Mouse (Mus musculus) midbrain, embryonic 16.5 days (tissue): ENCODE results near the gene Tmem129. TPM values are rescaled to one million over a fixed set of nuclear protein-coding genes. Genes with fewer than 3 reads are reported as not detected.

ENCODE experiments used
- ATAC-seq: fragments of 200-750 bp; cut with Nextera tagmentation; 2 replicates; pipeline ENCODE4 v1.8.0; 2017; ENCODE audit warnings: moderate TSS enrichment
- H3K27ac ChIP-seq: fragments of 300-500 bp; sonication (generic); 2 replicates; pipeline ENCODE4 v1.5.1; 2014; ENCODE audit warnings: mild to moderate bottlenecking, low read length, mixed read lengths
- H3K27me3 ChIP-seq: fragments of 300-500 bp; sonication (generic); 2 replicates; pipeline ENCODE4 v1.6.1; 2014; ENCODE audit warnings: low read depth, low read length, mixed read lengths; ENCODE audit not compliant: control insufficient read depth, insufficient read depth
- H3K36me3 ChIP-seq: fragments of 300-500 bp; sonication (generic); 2 replicates; pipeline ENCODE4 v1.6.1; 2014; ENCODE audit warnings: mild to moderate bottlenecking, low read length, moderate library complexity, mixed read lengths; ENCODE audit not compliant: control insufficient read depth, insufficient read depth
- H3K4me1 ChIP-seq: fragments of 300-500 bp; sonication (generic); 2 replicates; pipeline ENCODE4 v1.6.1; 2014; ENCODE audit warnings: mild to moderate bottlenecking, low read length, mixed read lengths; ENCODE audit not compliant: control insufficient read depth, insufficient read depth
- H3K4me2 ChIP-seq: fragments of 300-500 bp; sonication (generic); 2 replicates; pipeline ENCODE4 v1.6.1; 2014; ENCODE audit warnings: mild to moderate bottlenecking, low read length, mixed read lengths
- H3K4me3 ChIP-seq: fragments of 300-500 bp; sonication (generic); 2 replicates; pipeline ENCODE4 v1.5.1; 2014; ENCODE audit warnings: low read depth, mild to moderate bottlenecking, low read length, moderate library complexity, mixed read lengths
- H3K9ac ChIP-seq: fragments of 300-500 bp; sonication (generic); 2 replicates; pipeline ENCODE4 v1.6.1; 2014; ENCODE audit warnings: low read depth, low read length, mixed read lengths
- H3K9me3 ChIP-seq: fragments of 300-500 bp; sonication (generic); replicated peaks from 2 replicates; pipeline ENCODE4 v1.6.1; 2014; ENCODE audit warnings: mild to moderate bottlenecking, low read length, mixed read lengths; ENCODE audit not compliant: control insufficient read depth, poor library complexity, severe bottlenecking
- WGBS: fragments of 180-500 bp; shearing (Covaris S2); extraction: QIAGEN DNeasy Blood & Tissue Kit; methylation state at CpG from one replicate; pipeline ENCODE4 v1.1.7; 2014; 5-methylcytosine and 5-hydroxymethylcytosine counted together
- polyA plus RNA-seq: library from polyadenylated mRNA; unstranded; fragments of >200 nt; fragmentation: Nextera tagmentation; extraction: Ambion mirVana; gene quantifications from 2 replicates; pipeline ENCODE4 v1.2.1, GENCODE M21; 2015

Gene Tmem129
- polyA plus RNA-seq, 1 experiment from 2014 or later, result 29.7 TPM

DNA sequence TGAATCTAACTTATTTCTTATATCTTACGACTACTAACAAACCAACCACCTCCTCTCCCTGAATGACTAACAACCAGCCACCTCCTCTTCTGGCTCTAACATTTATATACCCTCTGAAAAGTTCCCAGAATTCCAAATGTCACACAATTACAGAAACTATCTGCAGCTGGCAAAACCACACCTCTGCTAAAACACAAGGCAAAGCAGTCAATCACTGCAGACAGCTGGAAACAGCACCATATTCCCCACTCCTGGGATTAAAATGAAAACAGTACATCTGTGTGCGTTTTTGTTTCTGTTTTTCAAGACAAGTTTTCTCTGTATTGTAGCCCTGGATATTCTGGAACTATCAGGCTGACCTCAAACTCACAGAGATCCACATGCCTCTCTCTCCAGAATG, 35.5 kb downstream of the Tmem129 start:
- Histone ChIP-seq H3K4me1 (no peaks in the 10 kb centered on the region), H3K27ac (no peak overlapping the region), H3K9me3 (no peaks in the 10 kb centered on the region), H3K27me3 (no peaks in the 10 kb centered on the region), H3K4me2 (no peak overlapping the region), H3K9ac (no peak overlapping the region), H3K4me3 (no peak overlapping the region), H3K36me3 (no peaks in the 10 kb centered on the region)
- 94% methylated on average over 2 of the region's 2 CpGs for WGBS
- ATAC-seq, result no peak

DNA sequence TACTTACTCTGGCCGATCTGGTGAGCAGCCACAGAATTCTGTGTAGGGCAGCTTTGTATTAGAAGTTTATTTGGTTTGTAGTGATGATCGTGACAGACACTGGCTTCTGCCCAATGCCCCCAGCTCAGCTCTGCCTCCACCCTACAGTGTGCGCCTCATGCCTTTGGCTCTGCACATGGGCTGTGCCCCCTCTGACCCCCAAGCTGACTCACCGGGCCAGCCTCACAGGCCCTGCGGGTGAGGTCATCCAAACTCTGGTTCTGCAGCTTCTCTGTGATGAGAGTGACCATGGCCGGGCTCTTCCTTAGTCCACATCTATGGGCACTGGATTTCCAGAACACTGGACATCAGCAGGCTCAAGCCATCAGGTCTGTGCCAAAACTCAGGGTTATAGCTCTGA, 43.8 kb downstream of the Tmem129 start:
- ATAC-seq, result no peak
- no peak overlapping the region for H3K27ac ChIP-seq
- no peaks in the 10 kb centered on the region for H3K4me1 ChIP-seq
- 94% methylated on average over 6 of the region's 6 CpGs for WGBS
- H3K27me3 ChIP-seq, result no peaks in the 10 kb centered on the region
- H3K36me3 ChIP-seq, result no peaks in the 10 kb centered on the region; the same call in 1 of the 2 replicates
- no peak overlapping the region for H3K4me3 ChIP-seq
- H3K4me2 ChIP-seq, result no peak overlapping the region
- no peak overlapping the region for H3K9ac ChIP-seq
- H3K9me3 ChIP-seq, result no peaks in the 10 kb centered on the region

DNA sequence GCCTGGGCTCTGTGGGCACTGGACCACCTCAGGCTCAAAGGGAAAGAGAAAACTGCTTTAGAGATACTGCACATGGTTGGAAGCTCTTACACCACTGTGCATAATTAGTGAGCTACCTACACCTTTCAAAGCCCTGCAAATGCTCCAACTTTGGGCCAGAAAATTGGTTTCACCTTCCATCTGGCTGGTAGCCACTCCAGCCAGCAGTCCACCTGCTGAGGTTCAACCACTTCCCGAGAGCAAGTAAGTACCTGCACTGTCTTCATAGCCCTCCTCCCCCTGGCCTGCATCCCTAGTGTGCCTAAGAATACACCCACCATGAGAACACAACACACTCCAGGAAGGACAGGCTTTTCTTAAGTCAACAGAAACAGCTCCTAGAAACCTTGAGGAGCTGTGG, 46.4 kb downstream of the Tmem129 start:
- H3K4me1 ChIP-seq, result no peaks in the 10 kb centered on the region
- no peak overlapping the region for H3K4me2 ChIP-seq
- no peaks in the 10 kb centered on the region for H3K27me3 ChIP-seq
- no peak overlapping the region for H3K4me3 ChIP-seq
- H3K9me3 ChIP-seq, result no peaks in the 10 kb centered on the region
- no peak for ATAC-seq
- peaks cover 4% of the 10 kb centered on the region; the same call in 1 of the 2 replicates for H3K36me3 ChIP-seq
- no peak overlapping the region for H3K27ac ChIP-seq
- WGBS, result 100% methylated on average over 1 of the region's 1 CpGs
- H3K9ac ChIP-seq, result no peak overlapping the region

DNA sequence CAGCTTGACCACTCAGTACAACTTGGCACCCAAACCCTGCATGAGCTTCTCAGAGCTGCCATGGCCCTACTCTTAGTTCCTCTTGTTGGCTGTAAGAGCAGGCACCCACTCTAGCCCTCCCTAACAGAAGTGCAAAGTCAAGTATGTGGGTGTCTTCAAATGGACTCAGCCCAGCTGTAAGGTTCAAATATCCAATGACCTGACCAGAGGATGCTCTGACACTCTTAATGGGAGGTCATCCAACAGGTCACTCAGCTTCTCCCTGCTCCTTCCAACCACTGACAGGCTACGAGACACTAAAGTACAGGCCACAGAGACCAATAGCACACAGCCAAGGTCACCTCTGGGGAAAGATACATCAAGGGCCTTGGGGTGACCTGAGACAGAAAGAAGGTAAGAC, 49.0 kb downstream of the Tmem129 start:
- H3K9ac ChIP-seq, result no peak overlapping the region
- no peaks in the 10 kb centered on the region for H3K4me1 ChIP-seq
- H3K36me3 ChIP-seq, result peaks cover 4% of the 10 kb centered on the region; the same call in 1 of the 2 replicates
- H3K27ac ChIP-seq, result no peak overlapping the region
- no peaks in the 10 kb centered on the region for H3K27me3 ChIP-seq
- H3K9me3 ChIP-seq, result no peaks in the 10 kb centered on the region
- no peak overlapping the region for H3K4me2 ChIP-seq
- WGBS, result 92% methylated on average over 1 of the region's 1 CpGs
- no peak for ATAC-seq
- no peak overlapping the region for H3K4me3 ChIP-seq

DNA sequence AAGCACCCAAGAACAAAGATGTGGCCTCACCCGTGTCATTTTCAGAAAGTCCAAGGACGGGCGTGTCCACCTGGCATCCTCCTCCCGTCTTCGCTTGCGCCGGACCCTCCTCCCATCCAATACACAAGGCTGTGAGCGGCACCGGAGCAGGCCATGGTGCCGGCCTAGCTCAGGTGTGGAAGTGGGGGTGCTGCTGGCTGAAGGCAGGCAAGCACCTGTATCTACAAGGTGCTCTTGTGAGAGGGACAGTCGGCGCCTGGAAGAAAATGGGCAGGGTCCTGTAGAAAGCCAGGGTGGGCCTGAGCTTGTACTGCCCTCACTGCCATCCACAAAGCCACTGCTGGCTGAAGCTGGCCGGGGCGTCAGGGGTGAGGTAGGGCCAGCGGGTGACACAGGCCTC, 50.8 kb downstream of the Tmem129 start:
- Histone ChIP-seq H3K4me2 (no peak overlapping the region), H3K4me1 (no peaks in the 10 kb centered on the region), H3K27ac (no peak overlapping the region), H3K4me3 (no peak overlapping the region), H3K27me3 (no peaks in the 10 kb centered on the region), H3K36me3 (peaks cover 4% of the 10 kb centered on the region; the same call in 1 of the 2 replicates), H3K9me3 (no peaks in the 10 kb centered on the region), H3K9ac (no peak overlapping the region)
- 96% methylated on average over 15 of the region's 15 CpGs for whole genome bisulfite sequencing
- no peak for ATAC-seq

DNA sequence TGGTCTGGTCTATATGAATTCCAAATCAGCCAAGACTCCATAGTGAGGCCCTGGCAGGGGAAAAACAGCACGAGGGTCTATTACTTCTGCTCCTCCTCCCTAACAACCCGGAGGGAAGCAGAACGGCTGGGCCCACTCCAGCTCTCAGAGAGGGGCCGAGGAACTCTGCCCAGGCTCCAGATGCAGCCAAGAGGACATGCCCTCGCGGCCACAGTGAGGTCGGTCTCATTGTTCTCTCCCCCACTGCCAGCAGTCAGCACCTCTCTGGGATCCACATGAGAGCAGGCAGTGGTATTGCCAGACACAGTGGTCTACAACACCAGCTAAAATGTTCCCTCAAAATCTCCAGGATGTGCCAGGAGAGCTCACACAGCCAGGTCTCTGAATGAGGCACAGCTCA, 51.6 kb downstream of the Tmem129 start:
- Histone ChIP-seq H3K4me2 (no peak overlapping the region), H3K27me3 (no peaks in the 10 kb centered on the region), H3K36me3 (peaks cover 4% of the 10 kb centered on the region; the same call in 1 of the 2 replicates), H3K4me1 (no peaks in the 10 kb centered on the region), H3K27ac (no peak overlapping the region), H3K9me3 (no peaks in the 10 kb centered on the region), H3K4me3 (no peak overlapping the region), H3K9ac (no peak overlapping the region)
- WGBS, result 84% methylated on average over 7 of the region's 7 CpGs
- no peak for ATAC-seq

DNA sequence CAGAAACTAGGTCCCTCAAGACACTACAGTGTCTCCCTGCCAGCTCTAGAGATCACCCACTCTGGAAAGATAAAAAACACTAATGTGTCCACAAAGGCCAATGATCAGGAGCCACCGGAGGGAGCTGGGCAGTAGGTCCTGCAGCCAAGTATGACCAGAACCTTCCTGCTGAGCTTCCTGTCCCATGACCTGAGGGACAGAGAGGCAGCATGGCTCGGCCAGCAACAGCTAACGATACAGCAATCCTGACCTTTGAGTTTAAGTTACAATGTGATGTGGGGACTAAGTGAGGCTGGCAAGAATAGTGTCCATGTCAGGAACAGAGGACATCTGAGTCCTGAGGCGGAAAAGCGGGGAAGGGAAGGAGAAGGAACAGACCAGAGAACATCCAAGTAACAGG, 52.9 kb downstream of the Tmem129 start:
- Histone ChIP-seq H3K4me2 (no peak overlapping the region), H3K9me3 (no peaks in the 10 kb centered on the region), H3K4me1 (no peaks in the 10 kb centered on the region), H3K4me3 (no peak overlapping the region), H3K36me3 (peaks cover 4% of the 10 kb centered on the region; the same call in 1 of the 2 replicates), H3K27me3 (no peaks in the 10 kb centered on the region), H3K9ac (no peak overlapping the region), H3K27ac (no peak overlapping the region)
- 92% methylated on average over 5 of the region's 5 CpGs for WGBS
- no peak for ATAC-seq

Other genes starting within 250 kb of the Tmem129 start
- gene Nkx1-1, start 224.4 kb downstream of the Tmem129 start, polyA plus RNA-seq, result not detected in 2 replicates
- gene Fam53a, start 28.8 kb downstream of the Tmem129 start, polyA plus RNA-seq, result 30.3 and 31.0 TPM in 2 replicates
- 0.70 and 0.89 TPM in 2 replicates for gene Gm9903, start 28.5 kb downstream of the Tmem129 start, polyA plus RNA-seq
- 119 and 123 TPM in 2 replicates for gene Slbp, start 5.8 kb downstream of the Tmem129 start, polyA plus RNA-seq
- gene Tacc3, start 288 bp downstream of the Tmem129 start, polyA plus RNA-seq, result 25.0 and 28.4 TPM in 2 replicates
- gene Fgfr3, start 63.3 kb upstream of the Tmem129 start, polyA plus RNA-seq, result 19.1 and 23.9 TPM in 2 replicates
- gene Letm1, start 124.4 kb upstream of the Tmem129 start, polyA plus RNA-seq, result 69.1 and 71.5 TPM in 2 replicates
- gene Nsd2, start 162.3 kb upstream of the Tmem129 start, polyA plus RNA-seq, result 75.9 and 84.5 TPM in 2 replicates